Mouse (Mus musculus): ENCODE measurements around the gene Bpifb9b. TPM values are rescaled to one million over a fixed set of nuclear protein-coding genes. Genes with fewer than 3 reads are reported as not detected.
"Not testable (repeated sequence)": the region's sequence is repeated elsewhere in the genome, so short reads cannot be mapped to it uniquely, and the experiment has no call there.

The Bpifb9b gene
- polyA plus RNA-seq (2015; fragmentation: Nextera tagmentation; extraction: Ambion mirVana), result 1.2 TPM in 2 replicates

GRCm38 (mm10) chr2:154306927-154307326 is at the start of gene Bpifb9b:
TSS of gene Bpifb9b (plus strand) at chr2:154307227.
- 77% methylated on average over 4 of the region's 4 CpGs for WGBS
- not testable (repeated sequence) for H3K4me1 ChIP-seq; ATAC-seq (ENCODE audit: insufficient number of reproducible peaks, low FRiP score, low TSS enrichment, low read depth)

GRCm38 (mm10) chr2:154257554-154257953 is 49.5 kb upstream of the Bpifb9b start, which contains the start of gene Bpifb9a:
TSS of gene Bpifb9a (plus strand) at chr2:154257854.
- H3K4me1 ChIP-seq; ATAC-seq (ENCODE audit: insufficient number of reproducible peaks, low FRiP score, low TSS enrichment, low read depth); H3K9ac ChIP-seq; H3K27ac ChIP-seq (replicated peaks); H3K27me3 ChIP-seq; H3K4me2 ChIP-seq (replicated peaks); H3K36me3 ChIP-seq; H3K9me3 ChIP-seq (replicated peaks); H3K4me3 ChIP-seq (replicated peaks): not testable (repeated sequence)
- 76% methylated on average over 5 of the region's 5 CpGs for WGBS

More at GRCm38 (mm10) chr2:154306927-154307326, at the start of gene Bpifb9b:
- H3K27me3 ChIP-seq; H3K9ac ChIP-seq; H3K36me3 ChIP-seq; H3K4me2 ChIP-seq (replicated peaks); H3K27ac ChIP-seq (replicated peaks); H3K4me3 ChIP-seq (replicated peaks); H3K9me3 ChIP-seq (replicated peaks): not testable (repeated sequence)

GRCm38 (mm10) chr2:154264397-154264796 is 42.6 kb upstream of the Bpifb9b start:
- WGBS, result 68% methylated on average over 3 of the region's 3 CpGs
- not testable (repeated sequence) for ATAC-seq (ENCODE audit: insufficient number of reproducible peaks, low FRiP score, low TSS enrichment, low read depth); H3K4me1 ChIP-seq; H3K4me2 ChIP-seq (replicated peaks); H3K4me3 ChIP-seq (replicated peaks); H3K9me3 ChIP-seq (replicated peaks); H3K27ac ChIP-seq (replicated peaks); H3K36me3 ChIP-seq; H3K9ac ChIP-seq; H3K27me3 ChIP-seq

- ATAC-seq (ENCODE audit: insufficient number of reproducible peaks, low FRiP score, low TSS enrichment, low read depth); H3K9me3 ChIP-seq (replicated peaks); H3K4me1 ChIP-seq; H3K27me3 ChIP-seq; H3K9ac ChIP-seq; H3K36me3 ChIP-seq; H3K4me2 ChIP-seq (replicated peaks); H3K27ac ChIP-seq (replicated peaks); H3K4me3 ChIP-seq (replicated peaks): not testable (repeated sequence)
- 88% methylated on average over 3 of the region's 3 CpGs for WGBS
Measured at GRCm38 (mm10) chr2:154291866-154292265, 15.2 kb upstream of the Bpifb9b start.

- ATAC-seq (ENCODE audit: insufficient number of reproducible peaks, low FRiP score, low TSS enrichment, low read depth), result no peak
- no peak overlapping the region for H3K9ac ChIP-seq
- WGBS, result 73% methylated on average over 1 of the region's 1 CpGs
Measured at GRCm38 (mm10) chr2:154292833-154293232, 14.2 kb upstream of the Bpifb9b start.

GRCm38 (mm10) chr2:154294746-154295145 is 12.3 kb upstream of the Bpifb9b start:
- not testable (repeated sequence) for H3K4me2 ChIP-seq (replicated peaks); ATAC-seq (ENCODE audit: insufficient number of reproducible peaks, low FRiP score, low TSS enrichment, low read depth); H3K27me3 ChIP-seq; H3K9me3 ChIP-seq (replicated peaks); H3K36me3 ChIP-seq; H3K27ac ChIP-seq (replicated peaks); H3K9ac ChIP-seq; H3K4me3 ChIP-seq (replicated peaks); H3K4me1 ChIP-seq
- 2% methylated on average over 10 of the region's 10 CpGs for WGBS

More at GRCm38 (mm10) chr2:154292833-154293232, 14.2 kb upstream of the Bpifb9b start:
- H3K36me3 ChIP-seq, result no peaks in the 10 kb centered on the region
- H3K4me2 ChIP-seq (replicated peaks), result no peak overlapping the region
- H3K4me1 ChIP-seq, result no peaks in the 10 kb centered on the region
- H3K9me3 ChIP-seq (replicated peaks), result no peaks in the 10 kb centered on the region
- H3K4me3 ChIP-seq (replicated peaks), result no peak overlapping the region
- H3K27ac ChIP-seq (replicated peaks), result no peak overlapping the region
- H3K27me3 ChIP-seq, result no peaks in the 10 kb centered on the region

- Histone ChIP-seq H3K4me1 (no peaks in the 10 kb centered on the region), H3K27ac (replicated peaks) (no peak overlapping the region), H3K4me2 (replicated peaks) (no peak overlapping the region), H3K4me3 (replicated peaks) (no peak overlapping the region), H3K36me3 (no peaks in the 10 kb centered on the region), H3K27me3 (no peaks in the 10 kb centered on the region), H3K9me3 (replicated peaks) (no peaks in the 10 kb centered on the region), H3K9ac (no peak overlapping the region)
- WGBS, result 0% methylated on average over 1 of the region's 1 CpGs
- no peak for ATAC-seq (ENCODE audit: insufficient number of reproducible peaks, low FRiP score, low TSS enrichment, low read depth)
Measured at GRCm38 (mm10) chr2:154300496-154300895, 6.5 kb upstream of the Bpifb9b start.

- Histone ChIP-seq H3K9me3 (replicated peaks) (no peaks in the 10 kb centered on the region), H3K27me3 (no peaks in the 10 kb centered on the region), H3K4me2 (replicated peaks) (no peak overlapping the region), H3K4me1 (no peaks in the 10 kb centered on the region), H3K4me3 (replicated peaks) (no peak overlapping the region), H3K27ac (replicated peaks) (no peak overlapping the region), H3K9ac (no peak overlapping the region), H3K36me3 (no peaks in the 10 kb centered on the region)
- 62% methylated on average over 3 of the region's 3 CpGs for WGBS
- ATAC-seq (ENCODE audit: insufficient number of reproducible peaks, low FRiP score, low TSS enrichment, low read depth), result no peak
Measured at GRCm38 (mm10) chr2:154301763-154302162, 5.3 kb upstream of the Bpifb9b start.

GRCm38 (mm10) chr2:154304604-154305003 is 2.4 kb upstream of the Bpifb9b start:
- not testable (repeated sequence) for H3K4me3 ChIP-seq (replicated peaks); ATAC-seq (ENCODE audit: insufficient number of reproducible peaks, low FRiP score, low TSS enrichment, low read depth); H3K9me3 ChIP-seq (replicated peaks); H3K9ac ChIP-seq; H3K36me3 ChIP-seq; H3K4me2 ChIP-seq (replicated peaks); H3K27ac ChIP-seq (replicated peaks); H3K4me1 ChIP-seq; H3K27me3 ChIP-seq
- WGBS, result 70% methylated on average over 1 of the region's 3 CpGs

GRCm38 (mm10) chr2:154313771-154314170 is 6.7 kb downstream of the Bpifb9b start:
- H3K27ac ChIP-seq (replicated peaks); H3K9me3 ChIP-seq (replicated peaks); H3K36me3 ChIP-seq; H3K4me2 ChIP-seq (replicated peaks); H3K9ac ChIP-seq; ATAC-seq (ENCODE audit: insufficient number of reproducible peaks, low FRiP score, low TSS enrichment, low read depth); H3K27me3 ChIP-seq; H3K4me1 ChIP-seq; H3K4me3 ChIP-seq (replicated peaks): not testable (repeated sequence)
- 71% methylated on average over 5 of the region's 5 CpGs for WGBS

GRCm38 (mm10) chr2:154326852-154327251 is 19.8 kb downstream of the Bpifb9b start:
- H3K36me3 ChIP-seq, result no peaks in the 10 kb centered on the region
- no peaks in the 10 kb centered on the region for H3K27me3 ChIP-seq
- ATAC-seq (ENCODE audit: insufficient number of reproducible peaks, low FRiP score, low TSS enrichment, low read depth), result no peak
- H3K9me3 ChIP-seq (replicated peaks), result no peaks in the 10 kb centered on the region
- no peak overlapping the region for H3K27ac ChIP-seq (replicated peaks)
- H3K4me1 ChIP-seq, result no peaks in the 10 kb centered on the region
- 76% methylated on average over 3 of the region's 3 CpGs for WGBS
- no peak overlapping the region for H3K4me3 ChIP-seq (replicated peaks)
- no peak overlapping the region for H3K9ac ChIP-seq
- no peak overlapping the region for H3K4me2 ChIP-seq (replicated peaks)

- Histone ChIP-seq H3K27me3 (no peaks in the 10 kb centered on the region), H3K9ac (no peak overlapping the region), H3K4me1 (no peaks in the 10 kb centered on the region), H3K9me3 (replicated peaks) (no peaks in the 10 kb centered on the region), H3K36me3 (peaks cover 11% of the 10 kb centered on the region; the same call in 1 of the 2 replicates), H3K4me2 (replicated peaks) (no peak overlapping the region), H3K27ac (replicated peaks) (no peak overlapping the region), H3K4me3 (replicated peaks) (no peak overlapping the region)
- WGBS, result 71% methylated on average over 4 of the region's 4 CpGs
- ATAC-seq (ENCODE audit: insufficient number of reproducible peaks, low FRiP score, low TSS enrichment, low read depth), result no peak
Measured at GRCm38 (mm10) chr2:154335572-154335971, 28.5 kb downstream of the Bpifb9b start.
